Mouse (Mus musculus) left cerebral cortex, adult 11 months (tissue): ENCODE results near the gene Aadac.

Source experiments
- DNase-seq: peaks from one replicate; pipeline ENCODE4 v3.0.0; 2022; ENCODE audit warnings: low spot score

Gene Aadac

DNA sequence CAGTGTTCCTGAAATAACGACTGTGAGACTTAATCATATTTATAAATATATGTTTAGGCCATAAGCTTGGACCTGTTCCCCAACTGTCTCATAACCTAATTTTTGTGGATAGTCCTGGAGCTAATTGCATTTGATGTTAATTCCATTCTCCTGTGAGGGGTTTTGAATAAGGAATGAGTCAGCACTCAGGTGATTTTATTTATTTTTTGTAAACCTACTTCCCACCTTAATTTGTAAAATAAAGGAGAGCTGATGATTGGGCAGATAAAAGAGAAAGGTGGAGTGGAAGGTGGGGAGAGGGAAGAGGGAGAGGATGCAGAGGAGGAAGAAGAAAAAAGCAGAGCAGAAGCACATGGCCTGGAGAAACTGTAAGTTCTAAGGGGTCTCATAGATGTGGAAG is at the start of gene Aadac:
Gene Aadac (plus strand): TSS at position 301 of the 400 bp plus-strand sequence.
- no peak for DNase-seq

DNA sequence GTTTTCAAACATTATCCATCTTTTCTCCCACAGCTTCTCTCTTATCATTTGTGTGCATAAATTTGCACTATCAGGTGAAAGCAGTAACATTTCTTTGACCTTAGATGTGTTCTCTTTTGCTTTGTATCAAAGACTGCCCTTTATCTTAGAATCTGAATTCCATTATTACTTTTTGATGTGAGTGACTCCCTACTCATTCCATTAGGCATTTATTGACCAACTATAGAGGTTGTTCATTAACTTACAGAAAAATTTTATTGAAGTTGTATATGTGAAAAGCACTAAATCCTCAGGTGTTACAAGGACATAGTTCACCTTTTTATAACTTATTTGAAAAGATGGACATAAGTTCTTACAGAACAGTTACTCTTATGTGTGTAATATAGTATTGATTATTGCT is 21.9 kb upstream of the Aadac start:
- no peak for DNase-seq

GRCm38 (mm10) chr3:60006443-60006842 is 19.1 kb upstream of the Aadac start, which contains the start of gene Aadacl2:
TSS of gene Aadacl2 (plus strand) at chr3:60006743.
- no peak for DNase-seq

GRCm38 (mm10) chr3:60031511-60031910 is 6.0 kb downstream of the Aadac start:
- no peak for DNase-seq

- DNase-seq: no peak
These were observed 20.9 kb downstream of the Aadac start for GRCm38 (mm10) chr3:60046221-60046913.

- DNase-seq: no peak
These were observed 27.9 kb downstream of the Aadac start for GRCm38 (mm10) chr3:60053231-60053927.

- no peak for DNase-seq
These were observed 28.4 kb downstream of the Aadac start for GRCm38 (mm10) chr3:60053931-60054330.

DNA sequence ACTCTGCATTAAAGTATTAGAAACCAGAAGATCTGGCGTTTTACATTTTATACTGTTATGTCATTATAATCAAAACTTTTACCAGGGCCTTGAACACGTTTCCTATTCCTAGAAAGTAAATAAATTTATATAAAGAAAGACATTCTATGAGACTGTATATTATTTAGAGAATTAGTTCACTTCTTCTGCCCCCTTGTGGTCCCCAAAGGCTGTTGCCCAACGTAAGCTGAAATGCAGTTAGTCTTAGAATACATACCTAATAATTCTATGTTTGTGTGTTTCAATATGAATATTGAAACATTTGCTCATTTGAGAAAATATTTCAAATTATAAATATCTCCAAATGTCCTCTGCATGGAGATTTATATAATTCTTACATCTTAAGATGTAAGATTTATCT is 30.9 kb downstream of the Aadac start:
- no peak for DNase-seq

DNA sequence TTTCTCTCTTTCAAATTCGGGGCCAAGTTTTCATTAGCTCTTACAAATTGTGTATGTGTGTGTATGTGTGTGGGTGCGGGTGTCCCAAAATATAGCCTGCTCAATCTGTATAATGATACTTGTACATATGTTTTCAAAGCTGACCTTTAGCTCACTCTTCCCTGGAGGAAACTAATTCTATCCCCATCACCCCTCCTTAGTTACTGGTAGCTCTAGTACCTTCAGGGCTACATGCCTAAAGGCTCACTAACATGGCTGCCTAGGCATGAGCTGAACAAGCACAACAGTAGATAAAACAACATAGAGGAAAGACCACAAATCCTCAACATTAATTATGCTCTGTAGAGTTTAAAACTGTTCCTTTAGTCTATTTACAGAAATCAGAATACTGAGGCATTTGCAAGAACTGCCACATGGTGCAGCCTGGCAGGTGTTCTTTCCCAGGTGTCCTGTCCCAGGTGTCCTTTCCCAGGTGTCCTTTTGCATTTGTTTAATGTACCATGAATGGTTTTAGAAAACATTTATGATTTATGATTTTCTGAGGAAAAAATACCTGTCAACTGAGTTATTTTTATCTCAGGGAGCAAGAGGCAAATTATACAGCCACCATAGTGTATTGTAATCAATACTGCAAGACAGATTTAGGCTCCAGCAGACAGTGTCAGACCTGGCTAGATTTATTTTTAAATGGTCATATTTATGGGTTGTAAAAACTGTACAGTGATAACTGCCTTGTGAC is 31.7 kb downstream of the Aadac start:
- no peak for DNase-seq

DNA sequence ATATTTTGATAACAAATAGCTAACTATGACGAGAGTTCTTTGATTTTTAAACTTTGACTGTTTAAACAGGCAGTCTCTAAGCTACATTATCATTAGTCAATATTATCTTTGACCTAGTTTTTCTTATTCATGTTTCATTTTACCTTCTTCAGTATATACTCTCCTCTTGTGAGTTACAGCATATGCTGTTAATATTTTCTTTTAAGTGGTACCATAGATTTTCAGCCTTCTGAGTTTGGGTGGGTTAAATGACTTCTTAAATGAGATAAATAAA is 32.2 kb downstream of the Aadac start:
- DNase-seq: no peak

- no peak for DNase-seq
These were observed 53.4 kb downstream of the Aadac start for GRCm38 (mm10) chr3:60078883-60079415.

DNA sequence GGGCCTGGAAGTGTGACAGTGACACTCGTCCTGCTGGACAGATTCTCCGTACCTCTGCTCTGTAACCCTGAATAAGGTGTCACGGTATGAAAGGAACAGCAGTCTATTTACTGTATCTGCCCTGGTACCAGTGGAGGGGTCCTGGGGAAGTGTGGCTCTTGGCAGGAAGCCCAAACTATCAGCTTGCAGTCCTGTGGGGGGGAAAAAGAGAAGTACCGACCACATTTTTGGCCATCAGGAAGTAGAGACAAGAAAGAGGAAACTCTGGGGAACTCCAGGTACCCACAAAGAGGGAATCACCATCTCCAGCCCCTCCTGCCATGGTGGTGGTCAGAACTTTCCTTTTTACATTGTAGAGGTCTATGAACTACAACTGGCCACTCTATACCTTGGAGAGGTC is 55.1 kb downstream of the Aadac start:
- peak; percentile 2 for DNase-seq

DNA sequence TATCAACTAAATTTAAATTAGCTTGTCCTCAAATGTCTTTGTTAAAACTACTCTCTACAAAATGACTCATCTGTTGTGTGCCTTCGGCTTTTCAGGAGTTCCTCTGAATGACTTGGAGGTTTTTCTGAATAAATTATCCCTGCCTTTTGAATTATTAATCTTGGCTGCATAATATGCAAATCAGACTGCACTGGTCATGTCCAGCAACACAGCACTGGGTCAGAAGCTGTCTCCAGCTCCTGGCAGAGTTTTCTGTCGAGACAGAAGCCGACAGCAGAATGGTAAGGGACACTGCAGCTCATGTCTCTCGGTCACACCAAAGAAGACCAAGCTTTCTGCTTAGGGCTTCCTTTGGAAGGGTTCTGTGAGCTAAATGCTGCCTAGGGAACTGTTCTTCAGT is 56.1 kb downstream of the Aadac start, which contains the start of gene Sucnr1:
Gene Sucnr1 (plus strand): TSS at position 222 of the 400 bp plus-strand sequence.
- no peak for DNase-seq

DNA sequence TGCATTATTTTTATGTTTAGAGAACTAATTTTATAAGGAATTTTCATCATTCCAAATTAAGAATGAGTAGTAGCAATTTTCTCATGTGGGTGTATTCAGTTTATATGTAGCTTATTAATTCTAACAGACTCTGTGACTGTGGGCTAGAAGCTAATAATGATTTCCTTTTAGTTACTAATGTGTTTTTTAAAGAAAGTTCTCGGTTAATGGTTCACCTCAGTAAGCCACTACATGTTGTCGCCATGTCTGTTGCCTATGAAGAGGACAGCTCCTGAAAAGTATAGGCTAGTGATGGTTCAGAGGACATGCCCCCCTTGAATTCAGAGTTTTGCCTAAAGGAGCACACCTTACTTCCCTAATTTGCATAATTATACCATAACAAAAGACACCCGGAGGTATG is 57.2 kb downstream of the Aadac start:
- no peak for DNase-seq

- DNase-seq: no peak
These were observed 60.2 kb downstream of the Aadac start for GRCm38 (mm10) chr3:60085729-60086128.
